9 mouse cellular contexts compared by ENCODE assay signal in genomic region chr17:35696691-35697090, GRCm38 (mm10). TPM values are rescaled to one million over a fixed set of nuclear protein-coding genes. Genes with fewer than 3 reads are reported as not detected.
DNase-seq lines count a peak whose midpoint lies in the region; ATAC-seq and TF ChIP-seq lines count a peak whose summit lies in the region.
"Had no signal": no experiment of that assay in that cellular context is flagged by ENCODE, and none has a peak within 500 bp of the region (broad histone marks: within the 10 kb centered on the region; RNA-seq: fewer than 3 reads in every experiment).

No protein-coding gene starts in this region.

- ATAC-seq in forebrain, embryonic 11.5 days (replicated peaks; ENCODE audit: low FRiP score): no peak
- ATAC-seq in intestine, embryonic 15.5 days: no peak
- no peak for ATAC-seq in stomach, embryonic 14.5 days (ENCODE audit: insufficient number of reproducible peaks, insufficient read depth, low FRiP score, low read depth)

- H3K27me3 ChIP-seq in forebrain, embryonic 11.5 days (ENCODE audit: control insufficient read depth, insufficient read depth, low read length): no peaks in the 10 kb centered on the region
- no peaks in the 10 kb centered on the region for H3K27me3 ChIP-seq in intestine, embryonic 15.5 days (replicated peaks)
- H3K27me3 ChIP-seq in stomach, embryonic 14.5 days (ENCODE audit: control insufficient read depth, insufficient read depth, low read length): no peaks in the 10 kb centered on the region

- peak overlapping the region; percentile 64; the same call in 1 of the 2 replicates for H3K4me2 ChIP-seq in forebrain, embryonic 11.5 days (ENCODE audit: low read depth, low read length, severe bottlenecking)
- H3K4me2 ChIP-seq in intestine, embryonic 15.5 days (replicated peaks): peak overlapping the region; percentile 73
- peak overlapping the region; percentile 79 for H3K4me2 ChIP-seq in stomach, embryonic 14.5 days (replicated peaks; ENCODE audit: low read depth, low read length)

- peaks cover 29% of the 10 kb centered on the region for H3K4me1 ChIP-seq in forebrain, embryonic 11.5 days (replicated peaks; ENCODE audit: control insufficient read depth, insufficient read depth, low read length)
- peaks cover 29% of the 10 kb centered on the region for H3K4me1 ChIP-seq in intestine, embryonic 15.5 days (replicated peaks)
- peaks cover 29% of the 10 kb centered on the region for H3K4me1 ChIP-seq in stomach, embryonic 14.5 days (ENCODE audit: control insufficient read depth, insufficient read depth, low read length)

- H3K9me3 ChIP-seq in forebrain, embryonic 11.5 days (ENCODE audit: control insufficient read depth, low read length): no peaks in the 10 kb centered on the region
- H3K9me3 ChIP-seq in intestine, embryonic 15.5 days: no peaks in the 10 kb centered on the region
- H3K9me3 ChIP-seq in stomach, embryonic 14.5 days (ENCODE audit: control insufficient read depth, low read depth, low read length): no peaks in the 10 kb centered on the region

- intact Hi-C loops in left cerebral cortex, adult 2 months (cut with DNase I): no loop called here

- no peak for TF ChIP-seq CTCF in left cerebral cortex, adult 2 months (IDR thresholded peaks at IDR 0.05)

- no peak for DNase-seq in left cerebral cortex, adult 2 months (ENCODE audit: extremely low spot score in 1 of 2, low spot score in 2 of 2)
- no peak for DNase-seq in left cerebral cortex, adult 9 months (ENCODE audit: low spot score in 2 of 2)
- no peak for DNase-seq in forebrain, embryonic 11.5 days (ENCODE audit: low spot score)
- no peak for DNase-seq in cerebellum, adult 11 months
- no peak for DNase-seq in thymus, postnatal 0 days (ENCODE audit: low spot score)

- H3K4me3 ChIP-seq in left cerebral cortex, adult 2 months: peak overlapping the region; percentile 48
- H3K4me3 ChIP-seq in forebrain, embryonic 11.5 days (ENCODE audit: low read depth, low read length): peak overlapping the region; percentile 29
- H3K4me3 ChIP-seq in intestine, embryonic 15.5 days (replicated peaks): no peak overlapping the region
- H3K4me3 ChIP-seq in stomach, embryonic 14.5 days (ENCODE audit: low read depth, low read length): peak overlapping the region; percentile 33; the same call in 1 of the 2 replicates
- H3K4me3 ChIP-seq: megakaryocyte, embryonic 14.5 days had no signal

- H3K9ac ChIP-seq in forebrain, embryonic 11.5 days (ENCODE audit: low read length): peak overlapping the region; percentile 73
- H3K9ac ChIP-seq in intestine, embryonic 15.5 days: no peak overlapping the region
- no peak overlapping the region for H3K9ac ChIP-seq in stomach, embryonic 14.5 days (replicated peaks; ENCODE audit: low read depth, low read length)

- H3K36me3 ChIP-seq in forebrain, embryonic 11.5 days (ENCODE audit: control insufficient read depth, insufficient read depth, low read length): peaks cover 31% of the 10 kb centered on the region
- H3K36me3 ChIP-seq in intestine, embryonic 15.5 days: peaks cover 26% of the 10 kb centered on the region
- H3K36me3 ChIP-seq in stomach, embryonic 14.5 days (ENCODE audit: control insufficient read depth, insufficient read depth, low read length): peaks cover 22% of the 10 kb centered on the region

- WGBS in forebrain, embryonic 11.5 days: 68% methylated on average over 6 of the region's 6 CpGs
- 36% methylated on average over 6 of the region's 6 CpGs for WGBS in intestine, embryonic 15.5 days
- WGBS in stomach, embryonic 14.5 days: 28% methylated on average over 6 of the region's 6 CpGs

- peak overlapping the region; percentile 89; the same call in 1 of the 2 replicates for H3K27ac ChIP-seq in left cerebral cortex, adult 2 months
- peak overlapping the region; percentile 96; the same call in 1 of the 2 replicates for H3K27ac ChIP-seq in forebrain, embryonic 11.5 days (ENCODE audit: low read depth, low read length)
- no peak overlapping the region; the same call in 1 of the 2 replicates for H3K27ac ChIP-seq in intestine, embryonic 15.5 days
- 0 out of 2 replicates have a peak overlapping the region, but pooled peaks have one; percentile 10 for H3K27ac ChIP-seq in stomach, embryonic 14.5 days (ENCODE audit: low read length)

RNA-seq across cellular contexts. Expression of gene Ddr1, which starts 7.7 kb away (rescaled TPM):
- total RNA-seq in left cerebral cortex, adult 2 months (2021): 10 to 100 TPM; 47.2 to 47.8 TPM
- polyA plus RNA-seq in forebrain, embryonic 11.5 days (2014; fragmentation: Nextera tagmentation; extraction: Ambion mirVana): 130 and 144 TPM in 2 replicates
- 54.0 and 54.2 TPM in 2 replicates for polyA plus RNA-seq in intestine, embryonic 15.5 days (2015; fragmentation: Nextera tagmentation; extraction: Ambion mirVana)
- 50.4 and 50.6 TPM in 2 replicates for polyA plus RNA-seq in stomach, embryonic 14.5 days (2014; fragmentation: Nextera tagmentation; extraction: Ambion mirVana)
- 33.7 and 33.8 TPM in 2 replicates for polyA plus RNA-seq in thymus, postnatal 0 days (2015; fragmentation: Nextera tagmentation; extraction: Ambion mirVana)

RNA-seq across cellular contexts. Expression of gene Gtf2h4, which starts 23.2 kb away (rescaled TPM):
- 10 to 100 TPM; 34.5 to 35.9 TPM for total RNA-seq in left cerebral cortex, adult 2 months (2021)
- polyA plus RNA-seq in forebrain, embryonic 11.5 days (2014; fragmentation: Nextera tagmentation; extraction: Ambion mirVana): 41.2 and 47.4 TPM in 2 replicates
- polyA plus RNA-seq in intestine, embryonic 15.5 days (2015; fragmentation: Nextera tagmentation; extraction: Ambion mirVana): 43.8 TPM in 2 replicates
- polyA plus RNA-seq in stomach, embryonic 14.5 days (2014; fragmentation: Nextera tagmentation; extraction: Ambion mirVana): 40.1 and 42.7 TPM in 2 replicates
- 267 and 319 TPM in 2 replicates for polyA plus RNA-seq in thymus, postnatal 0 days (2015; fragmentation: Nextera tagmentation; extraction: Ambion mirVana)

RNA-seq across cellular contexts. Expression of gene Vars2, which starts 29.3 kb away (rescaled TPM):
- 10 to 100 TPM; 33.2 to 42.6 TPM for total RNA-seq in left cerebral cortex, adult 2 months (2021)
- polyA plus RNA-seq in forebrain, embryonic 11.5 days (2014; fragmentation: Nextera tagmentation; extraction: Ambion mirVana): 16.2 and 19.5 TPM in 2 replicates
- 18.3 and 18.9 TPM in 2 replicates for polyA plus RNA-seq in intestine, embryonic 15.5 days (2015; fragmentation: Nextera tagmentation; extraction: Ambion mirVana)
- 14.0 and 18.7 TPM in 2 replicates for polyA plus RNA-seq in stomach, embryonic 14.5 days (2014; fragmentation: Nextera tagmentation; extraction: Ambion mirVana)
- polyA plus RNA-seq in thymus, postnatal 0 days (2015; fragmentation: Nextera tagmentation; extraction: Ambion mirVana): 22.5 and 27.0 TPM in 2 replicates

RNA-seq across cellular contexts. Expression of gene Mucl3, which starts 53.2 kb away (rescaled TPM):
- total RNA-seq in left cerebral cortex, adult 2 months (2021): not detected
- polyA plus RNA-seq in forebrain, embryonic 11.5 days (2014; fragmentation: Nextera tagmentation; extraction: Ambion mirVana): 0.07 and 0.13 TPM in 2 replicates
- polyA plus RNA-seq in intestine, embryonic 15.5 days (2015; fragmentation: Nextera tagmentation; extraction: Ambion mirVana): 0.39 and 0.44 TPM in 2 replicates
- 13.2 and 13.4 TPM in 2 replicates for polyA plus RNA-seq in stomach, embryonic 14.5 days (2014; fragmentation: Nextera tagmentation; extraction: Ambion mirVana)
- polyA plus RNA-seq in thymus, postnatal 0 days (2015; fragmentation: Nextera tagmentation; extraction: Ambion mirVana): 0.10 and 0.17 TPM in 2 replicates
- polyA plus RNA-seq: gonadal fat pad, adult 2 months had no signal
